Mouse (Mus musculus) midbrain, embryonic 13.5 days (tissue): ENCODE results near the gene Tmc4. TPM values are rescaled to one million over a fixed set of nuclear protein-coding genes. Genes with fewer than 3 reads are reported as not detected.
A peak's percentile ranks its signal among the peaks of the same experiment; 100 is the strongest.
"Not testable (repeated sequence)": the region's sequence is repeated elsewhere in the genome, so short reads cannot be mapped to it uniquely, and the experiment has no call there.

ENCODE experiments used
- ATAC-seq: fragments of 200-750 bp; cut with Nextera tagmentation; 2 replicates; pipeline ENCODE4 v1.8.0; 2017; ENCODE audit warnings: mild to moderate bottlenecking, moderate TSS enrichment, moderate library complexity
- H3K27ac ChIP-seq: fragments of 300-500 bp; sonication (generic); 2 replicates; pipeline ENCODE4 v1.5.1; 2015; ENCODE audit warnings: inconsistent platforms, mild to moderate bottlenecking, moderate library complexity
- H3K27me3 ChIP-seq: fragments of 300-500 bp; sonication (generic); 2 replicates; pipeline ENCODE4 v1.6.1; 2015; ENCODE audit warnings: mild to moderate bottlenecking, inconsistent platforms
- H3K36me3 ChIP-seq: fragments of 300-500 bp; sonication (generic); 2 replicates; pipeline ENCODE4 v1.6.1; 2015; ENCODE audit warnings: mild to moderate bottlenecking, inconsistent platforms
- H3K4me1 ChIP-seq: fragments of 300-500 bp; sonication (generic); replicated peaks from 2 replicates; pipeline ENCODE4 v1.6.1; 2015; ENCODE audit warnings: inconsistent platforms
- H3K4me2 ChIP-seq: fragments of 300-500 bp; sonication (generic); replicated peaks from 2 replicates; pipeline ENCODE4 v1.6.1; 2015; ENCODE audit warnings: moderate library complexity, mild to moderate bottlenecking, inconsistent platforms
- H3K4me3 ChIP-seq: fragments of 300-500 bp; sonication (generic); replicated peaks from 2 replicates; pipeline ENCODE4 v1.5.1; 2015; ENCODE audit warnings: mild to moderate bottlenecking, inconsistent platforms
- H3K9ac ChIP-seq: fragments of 300-500 bp; sonication (generic); replicated peaks from 2 replicates; pipeline ENCODE4 v1.6.1; 2015; ENCODE audit warnings: mild to moderate bottlenecking, inconsistent platforms
- H3K9me3 ChIP-seq: fragments of 300-500 bp; sonication (generic); 2 replicates; pipeline ENCODE4 v1.6.1; 2016; ENCODE audit warnings: mild to moderate bottlenecking, inconsistent platforms
- WGBS: fragments of 180-500 bp; shearing (Covaris S2); methylation state at CpG from one replicate; pipeline ENCODE4 v1.1.7; 2015; 5-methylcytosine and 5-hydroxymethylcytosine counted together
- polyA plus RNA-seq: library from polyadenylated mRNA; unstranded; fragments of >200 nt; fragmentation: Nextera tagmentation; extraction: Ambion mirVana; gene quantifications from 2 replicates; pipeline ENCODE4 v1.2.1, GENCODE M21; 2015

The Tmc4 gene
- polyA plus RNA-seq, 1 experiment from 2014 or later = 4.0 TPM

DNA sequence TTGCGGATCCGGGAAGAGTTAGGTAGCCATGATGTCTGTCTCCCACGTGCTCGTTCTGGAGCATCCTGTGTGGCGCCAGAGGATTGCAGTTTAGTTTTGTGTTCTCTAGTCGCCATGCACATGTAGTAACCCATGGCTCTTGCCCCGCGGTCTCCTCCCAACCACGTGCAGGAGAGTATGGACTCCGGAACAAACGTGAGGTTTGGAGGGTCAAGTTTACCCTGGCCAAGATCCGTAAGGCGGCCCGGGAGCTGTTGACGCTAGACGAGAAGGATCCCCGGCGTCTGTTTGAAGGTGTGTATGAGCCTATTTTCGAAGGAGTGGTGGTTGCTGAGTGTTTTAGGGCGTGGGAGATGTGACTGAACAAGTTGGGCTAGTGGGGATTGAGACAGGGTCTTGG is 27.1 kb upstream of the Tmc4 start:
- no peaks in the 10 kb centered on the region for H3K9me3 ChIP-seq
- peak; percentile 43; the same call in 1 of the 2 replicates for ATAC-seq
- H3K4me1 ChIP-seq = peaks cover 30% of the 10 kb centered on the region
- no peaks in the 10 kb centered on the region for H3K27me3 ChIP-seq
- H3K9ac ChIP-seq = peak overlapping the region; percentile 87
- H3K36me3 ChIP-seq = peaks cover 47% of the 10 kb centered on the region
- H3K27ac ChIP-seq = peak overlapping the region; percentile 94
- peak overlapping the region; percentile 93 for H3K4me3 ChIP-seq
- WGBS = under 1% methylated on average over 20 of the region's 20 CpGs
- peak overlapping the region; percentile 94 for H3K4me2 ChIP-seq

DNA sequence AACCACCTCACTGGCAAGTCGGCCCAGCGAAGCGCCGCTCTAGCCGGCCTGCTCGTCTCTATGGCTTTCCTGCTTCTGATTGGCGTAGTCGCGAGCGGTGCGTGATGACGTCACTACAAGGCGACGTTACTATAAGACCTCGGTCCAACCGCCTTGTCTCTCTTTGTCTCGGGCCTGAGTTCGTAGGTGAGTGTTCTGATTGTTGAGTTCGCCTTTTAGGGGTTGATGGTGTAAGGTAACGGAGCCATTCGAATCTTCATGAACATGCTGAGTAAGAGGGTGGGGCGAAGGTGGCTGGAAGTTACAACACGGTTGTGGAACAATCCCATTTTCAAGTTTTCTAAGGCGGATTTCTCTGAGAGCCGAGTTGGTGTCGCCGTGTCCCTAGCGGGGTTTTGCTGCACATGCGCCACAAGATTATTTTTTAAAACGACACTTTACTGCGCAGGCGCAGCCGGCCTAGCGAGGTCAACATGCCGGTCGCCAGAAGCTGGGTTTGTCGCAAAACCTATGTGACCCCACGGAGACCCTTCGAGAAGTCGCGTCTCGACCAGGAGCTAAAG is 26.6 kb upstream of the Tmc4 start, which contains the start of gene Rps9:
Gene Rps9, plus strand, starts transcription at position 115 of the 563 bp plus-strand sequence.
- peak within 1 kb of the TSS; percentile 94 for H3K27ac ChIP-seq
- H3K36me3 ChIP-seq = peaks cover 52% of the 10 kb centered on the region
- H3K9ac ChIP-seq = peak within 1 kb of the TSS; percentile 87
- peak within 1 kb of the TSS; percentile 94 for H3K4me2 ChIP-seq
- H3K4me1 ChIP-seq = peaks cover 30% of the 10 kb centered on the region
- H3K9me3 ChIP-seq = no peaks in the 10 kb centered on the region
- WGBS = under 1% methylated on average over 42 of the region's 42 CpGs
- peak; percentile 93 for ATAC-seq
- H3K27me3 ChIP-seq = no peaks in the 10 kb centered on the region
- peak within 1 kb of the TSS; percentile 93 for H3K4me3 ChIP-seq

DNA sequence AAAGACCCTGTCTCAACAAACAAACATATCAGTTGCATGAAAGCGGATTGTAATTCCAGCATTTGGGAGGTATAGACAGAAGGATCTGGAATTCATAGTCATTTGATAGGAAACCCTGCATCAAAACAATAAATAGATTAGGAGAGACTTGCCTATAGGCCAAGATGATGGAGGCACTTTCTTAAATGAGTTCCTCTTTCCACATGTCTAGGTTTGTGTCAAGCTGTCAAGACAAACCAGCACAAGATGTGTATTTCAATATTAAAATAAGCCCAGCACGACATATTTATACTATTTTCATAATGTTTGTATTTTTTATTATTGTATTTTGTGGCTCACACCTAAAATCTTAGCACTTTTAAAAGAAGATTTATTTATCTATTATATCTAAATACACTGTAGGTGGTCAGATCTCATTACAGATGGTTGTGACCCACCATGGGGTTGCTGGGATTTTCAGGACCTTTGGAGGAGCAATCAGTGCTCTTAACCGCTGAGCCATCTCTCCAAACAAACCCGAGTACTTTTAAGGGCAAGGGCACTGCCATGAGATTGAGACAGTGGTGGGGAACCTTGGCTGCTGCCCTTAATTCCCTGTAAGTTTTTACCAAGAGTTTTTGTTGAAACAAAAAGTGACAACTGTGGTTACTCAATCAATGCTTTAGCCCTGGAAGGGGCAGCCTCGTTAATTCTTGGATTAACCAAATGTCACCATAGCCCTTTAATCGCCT is 26.0 kb upstream of the Tmc4 start:
- H3K4me2 ChIP-seq = peak overlapping the region; percentile 94
- H3K27ac ChIP-seq = peak overlapping the region; percentile 94
- H3K36me3 ChIP-seq = peaks cover 57% of the 10 kb centered on the region
- H3K9ac ChIP-seq = peak overlapping the region; percentile 45
- H3K27me3 ChIP-seq = no peaks in the 10 kb centered on the region
- peak; percentile 61 for ATAC-seq
- H3K9me3 ChIP-seq = no peaks in the 10 kb centered on the region
- WGBS = 22% methylated on average over 6 of the region's 6 CpGs
- peaks cover 30% of the 10 kb centered on the region for H3K4me1 ChIP-seq
- peak overlapping the region; percentile 93 for H3K4me3 ChIP-seq

DNA sequence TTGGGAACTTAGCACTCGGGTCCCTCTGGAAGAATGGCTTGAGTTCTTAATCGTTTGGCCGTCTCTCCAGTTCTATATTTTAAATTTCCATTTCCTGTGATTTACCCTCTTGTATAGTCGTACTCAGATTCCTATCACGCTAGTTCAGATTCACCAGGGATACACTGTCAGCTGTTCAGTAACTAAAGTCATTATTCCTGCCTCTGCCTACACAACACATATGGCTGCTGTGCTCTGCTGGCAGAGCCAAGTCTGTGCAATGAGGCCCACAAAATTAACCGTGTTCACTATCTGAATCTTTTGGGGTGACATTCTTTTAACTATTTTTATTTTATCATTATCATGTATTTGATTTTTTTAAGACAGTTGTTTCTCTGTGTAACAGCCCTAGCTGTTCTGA is 21.1 kb upstream of the Tmc4 start:
- no peak for ATAC-seq
- 94% methylated on average over 6 of the region's 6 CpGs for WGBS
- Histone ChIP-seq H3K27me3 (no peaks in the 10 kb centered on the region), H3K4me2 (no peak overlapping the region), H3K9me3 (no peaks in the 10 kb centered on the region), H3K27ac (no peak overlapping the region), H3K4me1 (peaks cover 19% of the 10 kb centered on the region), H3K9ac (no peak overlapping the region), H3K36me3 (peaks cover 46% of the 10 kb centered on the region), H3K4me3 (no peak overlapping the region)

DNA sequence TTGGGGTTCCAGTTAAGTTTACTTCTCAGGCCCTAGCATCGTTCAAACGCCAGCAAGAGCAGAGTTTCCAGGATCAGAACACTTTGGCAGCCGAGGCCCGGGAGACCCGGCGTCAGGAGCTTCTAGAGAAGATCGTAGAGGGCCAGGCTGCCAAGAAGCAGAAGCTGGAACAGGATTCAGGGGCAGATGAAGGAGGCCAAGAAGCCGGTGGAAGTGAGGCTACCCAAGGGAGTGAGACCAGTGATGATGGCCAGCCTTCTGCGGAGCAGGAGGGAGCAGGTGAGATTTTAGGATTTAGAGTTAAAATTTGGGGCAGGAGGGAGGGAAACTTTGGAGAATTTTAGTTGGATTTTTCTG is 17.6 kb upstream of the Tmc4 start:
- peak overlapping the region; percentile 91 for H3K27ac ChIP-seq
- 5% methylated on average over 9 of the region's 9 CpGs for WGBS
- not testable (repeated sequence) for H3K27me3 ChIP-seq, ATAC-seq, H3K9me3 ChIP-seq
- H3K36me3 ChIP-seq = peaks cover 35% of the 10 kb centered on the region
- peak overlapping the region; percentile 87 for H3K4me2 ChIP-seq
- H3K9ac ChIP-seq = peak overlapping the region; percentile 84
- peaks cover 29% of the 10 kb centered on the region for H3K4me1 ChIP-seq
- peak overlapping the region; percentile 75 for H3K4me3 ChIP-seq

DNA sequence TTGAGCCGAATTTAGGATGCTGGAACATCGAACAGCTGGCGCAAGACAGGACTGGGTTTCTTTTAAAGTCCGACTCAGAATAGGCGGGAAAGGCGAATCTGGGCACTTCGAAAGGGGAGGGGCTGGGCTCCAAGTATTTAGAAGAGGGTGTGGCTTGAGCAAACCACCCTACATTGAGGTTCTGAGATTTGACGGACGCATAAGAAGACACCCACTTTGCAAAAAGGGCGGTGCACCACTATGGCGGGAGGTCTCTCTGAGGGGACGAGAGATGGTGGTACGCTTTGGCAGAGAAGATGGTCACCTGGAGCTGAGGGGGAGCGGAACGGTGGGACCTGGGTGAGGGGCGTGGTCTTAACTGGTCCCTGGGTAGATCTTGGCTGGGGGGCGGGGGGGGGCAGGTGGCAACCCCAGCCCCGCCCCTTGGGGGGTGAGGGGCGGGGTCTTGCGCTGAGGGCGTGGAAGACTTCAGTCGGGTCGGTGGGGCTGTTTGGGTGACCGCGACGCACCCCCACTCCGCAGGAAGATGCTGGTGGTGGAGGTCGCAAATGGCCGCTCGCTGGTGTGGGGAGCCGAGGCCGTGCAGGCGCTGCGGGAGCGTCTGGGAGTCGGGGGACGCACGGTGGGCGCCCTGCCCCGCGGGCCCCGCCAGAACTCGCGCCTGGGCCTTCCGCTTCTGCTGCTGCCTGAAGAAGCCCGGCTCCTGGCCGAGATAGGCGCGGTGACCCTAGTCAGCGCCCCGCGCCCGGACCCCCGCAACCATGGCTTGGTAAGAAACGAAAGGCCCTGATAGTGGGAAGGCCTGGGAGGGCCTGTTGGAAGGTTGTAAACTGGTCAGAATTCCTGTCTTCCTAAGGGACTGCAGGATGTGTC is 17.0 kb upstream of the Tmc4 start:
- H3K36me3 ChIP-seq = peaks cover 29% of the 10 kb centered on the region
- H3K4me2 ChIP-seq = peak overlapping the region; percentile 87
- H3K27me3 ChIP-seq = 0 out of 2 replicates have a peak, but pooled peaks cover 3% of the 10 kb centered on the region
- WGBS = under 1% methylated on average over 55 of the region's 55 CpGs
- ATAC-seq = peak; percentile 22
- no peaks in the 10 kb centered on the region for H3K9me3 ChIP-seq
- peak overlapping the region; percentile 91 for H3K27ac ChIP-seq
- peaks cover 29% of the 10 kb centered on the region for H3K4me1 ChIP-seq
- H3K9ac ChIP-seq = peak overlapping the region; percentile 84
- peak overlapping the region; percentile 75 for H3K4me3 ChIP-seq

DNA sequence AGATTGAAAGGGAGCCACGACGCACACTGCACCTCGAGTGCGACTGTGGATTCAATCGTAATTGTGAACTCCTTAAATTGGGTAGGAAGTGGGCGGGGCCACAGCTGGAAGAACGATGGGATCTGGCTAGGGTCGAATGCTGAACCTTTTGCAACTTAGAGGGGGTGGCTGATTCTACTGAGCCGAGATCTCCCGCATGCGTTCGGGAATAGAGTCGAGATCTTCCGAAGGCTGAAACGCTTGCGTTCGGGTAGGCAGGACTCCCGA is 16.4 kb upstream of the Tmc4 start:
- under 1% methylated on average over 18 of the region's 18 CpGs for WGBS
- H3K4me3 ChIP-seq = peak overlapping the region; percentile 75
- no peak for ATAC-seq
- peaks cover 29% of the 10 kb centered on the region for H3K4me1 ChIP-seq
- peak overlapping the region; percentile 87 for H3K4me2 ChIP-seq
- peak overlapping the region; percentile 84 for H3K9ac ChIP-seq
- H3K36me3 ChIP-seq = peaks cover 25% of the 10 kb centered on the region
- H3K9me3 ChIP-seq = no peaks in the 10 kb centered on the region
- 0 out of 2 replicates have a peak, but pooled peaks cover 3% of the 10 kb centered on the region for H3K27me3 ChIP-seq
- peak overlapping the region; percentile 91 for H3K27ac ChIP-seq

DNA sequence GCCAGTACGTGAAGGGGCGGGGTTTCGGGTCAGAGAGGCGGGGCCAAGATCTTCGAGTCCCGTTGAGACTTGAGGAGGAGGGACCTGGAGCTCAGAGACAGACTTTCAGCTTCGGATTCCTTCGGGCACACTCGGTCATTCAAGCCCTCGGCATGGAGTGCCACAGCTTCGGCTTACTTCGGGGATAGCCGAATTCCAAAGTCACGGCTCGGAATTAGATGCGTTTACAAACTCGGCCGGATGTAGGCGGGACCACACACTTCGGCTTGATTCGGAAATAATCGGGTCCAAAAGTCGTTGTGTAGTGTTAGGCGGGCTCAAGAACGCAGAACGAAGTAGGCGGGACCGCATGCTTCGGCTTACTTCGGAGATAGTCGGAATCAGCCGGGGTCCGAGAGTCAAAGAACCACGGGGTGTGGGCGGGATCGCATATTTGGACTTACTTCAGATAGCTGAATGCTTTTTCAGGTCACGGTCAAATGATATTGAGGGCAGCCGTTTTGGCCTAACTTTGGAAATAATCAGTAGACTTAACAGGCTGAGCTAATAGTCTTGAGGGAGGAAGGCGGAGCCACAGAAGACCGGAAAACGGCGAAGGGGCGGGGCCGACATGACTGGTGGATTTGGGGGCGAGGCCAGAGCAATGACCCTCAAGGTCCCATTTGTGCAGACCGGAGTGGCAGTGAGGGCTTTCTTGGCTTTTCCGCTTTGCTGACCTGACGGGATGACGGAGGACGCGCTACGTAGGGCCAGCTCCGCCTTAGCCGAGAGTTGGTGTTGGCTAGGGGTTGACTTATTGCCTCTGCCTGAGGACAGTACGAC is 15.8 kb upstream of the Tmc4 start, which contains the start of gene Mboat7:
Gene Mboat7, minus strand, starts transcription at position 537 of the 822 bp plus-strand sequence.
- Histone ChIP-seq H3K4me1 (peaks cover 29% of the 10 kb centered on the region), H3K36me3 (peaks cover 25% of the 10 kb centered on the region), H3K4me3 (peak within 1 kb of the TSS; percentile 75), H3K27me3 (0 out of 2 replicates have a peak, but pooled peaks cover 3% of the 10 kb centered on the region), H3K4me2 (peak within 1 kb of the TSS; percentile 87), H3K27ac (peak within 1 kb of the TSS; percentile 91), H3K9ac (peak within 1 kb of the TSS; percentile 91), H3K9me3 (no peaks in the 10 kb centered on the region)
- peak; percentile 94 for ATAC-seq
- WGBS = 1% methylated on average over 55 of the region's 55 CpGs

DNA sequence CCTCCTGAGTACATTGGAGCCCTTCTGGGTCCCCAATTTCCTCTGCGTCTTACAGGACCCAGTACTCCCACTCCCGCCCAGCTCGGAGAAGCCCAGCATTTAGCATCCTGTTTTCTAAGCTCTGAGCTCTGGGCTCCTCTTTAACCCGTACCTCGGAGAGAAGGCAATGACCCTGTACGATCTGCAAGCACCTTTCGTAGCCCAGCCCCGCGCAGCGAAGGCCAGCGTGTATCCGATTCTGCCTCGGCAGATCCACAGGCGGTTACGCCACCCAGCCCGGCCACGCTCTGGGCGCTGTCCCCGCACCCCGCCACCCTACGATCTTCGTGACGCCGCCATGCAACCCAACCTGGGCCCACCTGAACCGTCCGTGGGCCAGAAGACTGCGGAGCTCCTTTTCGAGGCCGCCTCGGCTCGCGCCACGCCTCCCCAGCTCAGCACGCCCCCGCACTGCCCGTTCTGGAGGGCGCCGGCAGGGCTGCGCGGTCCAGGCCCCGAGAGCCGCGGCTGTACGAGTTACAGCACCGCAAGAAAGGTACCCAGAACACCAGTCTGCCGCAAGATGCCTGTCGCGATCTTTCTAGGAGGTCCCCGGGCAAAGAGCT is 15.1 kb upstream of the Tmc4 start, which contains the start of gene Tsen34:
Gene Tsen34, plus strand, starts transcription at position 482 of the 605 bp plus-strand sequence.
- Histone ChIP-seq H3K9ac (peak within 1 kb of the TSS; percentile 91), H3K27me3 (0 out of 2 replicates have a peak, but pooled peaks cover 3% of the 10 kb centered on the region), H3K4me1 (peaks cover 29% of the 10 kb centered on the region), H3K36me3 (peaks cover 25% of the 10 kb centered on the region), H3K27ac (peak within 1 kb of the TSS; percentile 91), H3K4me3 (peak within 1 kb of the TSS; percentile 75), H3K4me2 (peak within 1 kb of the TSS; percentile 87), H3K9me3 (no peaks in the 10 kb centered on the region)
- WGBS = under 1% methylated on average over 49 of the region's 49 CpGs
- peak; percentile 85 for ATAC-seq

DNA sequence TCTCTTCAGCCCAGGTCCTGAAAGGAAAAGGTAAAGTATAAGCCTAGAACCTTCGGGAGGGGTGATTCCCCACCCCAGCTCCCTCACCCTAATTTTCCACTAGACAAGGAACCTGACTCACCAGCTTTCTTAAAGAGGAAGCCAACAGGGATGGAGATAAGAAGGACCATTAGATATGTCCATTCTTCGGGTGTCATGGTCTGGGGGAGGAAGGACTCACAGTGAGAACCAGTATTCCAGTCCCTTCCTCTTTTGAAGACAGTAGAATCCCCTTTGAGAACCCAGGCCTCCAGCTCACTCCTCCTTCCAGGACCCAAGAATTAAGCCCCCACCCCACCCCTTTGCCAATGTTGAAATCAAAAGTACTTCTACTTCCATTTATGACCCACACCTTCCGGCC is 14.6 kb upstream of the Tmc4 start:
- Histone ChIP-seq H3K9ac (peak overlapping the region; percentile 91), H3K4me3 (peak overlapping the region; percentile 75), H3K9me3 (no peaks in the 10 kb centered on the region), H3K36me3 (peaks cover 30% of the 10 kb centered on the region), H3K4me1 (peaks cover 29% of the 10 kb centered on the region), H3K27ac (peak overlapping the region; percentile 91), H3K4me2 (peak overlapping the region; percentile 87), H3K27me3 (0 out of 2 replicates have a peak, but pooled peaks cover 3% of the 10 kb centered on the region)
- 38% methylated on average over 3 of the region's 3 CpGs for WGBS
- ATAC-seq = no peak
